Mouse (Mus musculus): ENCODE measurements at regions not wholly inside any gene's neighbourhood (a gene's known extent, or its start where the extent isn't known, plus 50 kb on each side); places are given as distances from the start of the nearest gene placed in this dataset.
A peak's percentile ranks its signal among the peaks of the same experiment; 100 is the strongest.

DNA sequence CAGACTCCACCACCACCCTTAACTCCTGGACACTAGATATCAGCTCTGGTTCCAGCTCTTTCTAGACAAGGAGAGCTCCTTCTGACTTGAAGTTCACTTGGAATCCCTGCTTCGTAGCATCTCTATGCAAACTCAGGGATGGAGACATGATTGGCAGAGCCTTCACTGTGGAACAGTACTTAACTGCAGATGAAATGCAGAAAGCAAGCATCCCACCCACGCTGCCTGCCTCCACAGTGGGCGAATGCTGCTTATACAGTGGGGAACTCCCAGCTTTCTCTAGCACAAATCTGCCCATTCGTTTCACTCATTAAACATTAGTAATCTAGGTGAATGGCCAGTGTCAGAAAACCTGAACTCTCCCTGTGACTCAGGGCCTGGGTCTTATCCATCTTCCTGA is 92.0 kb upstream of the Coch start:
- DNase-seq (ENCODE audit: low read depth, low spot score) = no peak

DNA sequence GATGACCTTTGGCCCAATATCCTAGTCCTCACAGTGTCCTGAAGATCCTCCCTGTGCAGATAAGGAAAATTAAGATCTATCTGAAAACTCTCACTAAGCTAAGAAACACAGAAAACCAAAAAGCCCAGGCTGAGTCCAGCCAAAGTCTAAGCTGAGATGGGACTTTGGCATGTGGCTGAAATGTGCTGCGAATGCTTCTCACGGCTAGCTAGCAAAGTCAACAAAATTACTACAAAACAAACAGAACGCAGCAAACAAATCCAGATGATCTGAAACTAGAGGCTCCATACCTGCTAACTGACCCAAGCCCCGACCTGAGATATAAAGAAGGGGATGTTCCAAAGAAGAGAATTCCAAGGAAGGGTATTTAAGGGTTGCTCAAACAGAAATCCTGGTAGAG is 90.4 kb upstream of the Coch start:
- no peak for DNase-seq (ENCODE audit: low read depth, low spot score)

DNA sequence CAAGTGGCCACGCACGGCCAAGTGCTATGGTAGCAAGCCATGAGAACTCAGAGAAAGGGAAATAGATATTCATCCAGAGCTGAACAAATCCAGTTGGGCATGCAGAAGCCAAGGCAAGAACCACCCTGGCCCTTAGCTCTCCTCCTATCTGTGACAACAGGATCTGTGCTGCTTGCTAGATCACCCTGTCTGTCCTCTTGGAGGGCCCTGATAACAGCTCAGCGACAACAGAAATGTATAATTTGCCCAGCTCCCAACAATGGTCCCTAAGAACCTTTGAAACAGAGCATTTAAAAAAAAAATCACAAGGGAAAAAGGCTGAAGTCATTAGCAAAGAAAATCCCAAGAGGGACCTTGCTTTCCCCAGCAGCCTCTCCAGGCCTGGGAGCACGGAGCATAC is 89.4 kb upstream of the Coch start:
- DNase-seq (ENCODE audit: low read depth, low spot score) = no peak

DNA sequence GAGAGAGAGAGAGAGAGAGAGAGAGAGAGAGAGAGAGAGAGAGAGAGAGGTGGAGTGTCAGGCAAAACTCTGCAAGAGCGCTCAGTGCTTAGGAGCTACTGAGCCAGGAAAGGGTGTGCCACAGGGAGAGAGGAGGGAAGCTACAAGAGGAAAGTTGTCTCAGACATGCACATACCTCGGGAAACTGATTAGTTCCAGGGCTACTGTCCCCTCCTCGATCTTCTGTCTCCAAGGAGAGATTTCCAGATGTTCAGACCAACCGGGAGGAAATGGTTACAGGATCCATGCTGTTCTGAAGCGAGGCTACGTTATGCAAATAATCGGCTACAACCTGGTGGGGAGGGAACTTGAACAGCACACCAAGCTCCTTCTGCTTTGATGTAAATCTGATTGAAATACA is 88.6 kb upstream of the Coch start:
- peak; percentile 23 for DNase-seq (ENCODE audit: low read depth, low spot score)

DNA sequence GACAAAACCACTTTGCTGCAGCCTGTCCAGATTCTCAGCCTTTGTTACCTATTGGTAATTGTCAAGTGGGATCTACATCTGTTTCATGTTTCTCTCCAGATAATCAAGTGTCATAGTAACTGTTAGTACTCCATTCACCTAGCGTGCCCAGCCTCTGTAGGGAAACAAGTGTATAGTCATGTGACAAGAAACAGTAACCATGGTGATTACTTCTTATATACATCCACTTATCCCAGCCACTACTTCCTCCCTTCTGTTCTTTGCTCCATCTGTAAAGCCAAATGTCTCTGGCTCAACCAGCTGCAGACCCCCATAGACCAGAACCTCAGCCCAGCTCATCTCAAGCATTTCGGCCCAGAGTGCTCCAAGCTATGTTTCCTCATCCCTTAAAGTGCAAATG is 83.1 kb upstream of the Coch start:
- no peak for DNase-seq (ENCODE audit: low read depth, low spot score)

DNA sequence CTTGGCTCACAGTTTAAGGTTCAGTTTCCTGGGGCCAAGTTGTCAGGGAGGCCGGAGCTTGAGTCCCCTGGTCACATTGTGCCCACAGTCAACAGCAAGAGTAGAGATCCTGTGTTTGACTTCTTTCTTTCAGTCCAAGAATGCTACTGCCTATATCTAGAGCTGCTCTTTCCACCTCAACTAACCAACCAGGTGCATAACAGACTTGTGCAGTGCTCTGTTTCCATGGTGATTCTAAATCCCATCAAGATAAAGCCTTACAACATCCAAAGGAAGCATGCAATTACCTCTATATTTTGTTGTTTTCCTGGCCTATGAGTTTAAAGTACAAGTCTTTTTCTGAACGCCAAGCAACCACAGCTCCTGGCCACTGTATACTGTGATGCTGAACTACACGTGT is 76.4 kb upstream of the Coch start:
- no peak for DNase-seq (ENCODE audit: low read depth, low spot score)

DNA sequence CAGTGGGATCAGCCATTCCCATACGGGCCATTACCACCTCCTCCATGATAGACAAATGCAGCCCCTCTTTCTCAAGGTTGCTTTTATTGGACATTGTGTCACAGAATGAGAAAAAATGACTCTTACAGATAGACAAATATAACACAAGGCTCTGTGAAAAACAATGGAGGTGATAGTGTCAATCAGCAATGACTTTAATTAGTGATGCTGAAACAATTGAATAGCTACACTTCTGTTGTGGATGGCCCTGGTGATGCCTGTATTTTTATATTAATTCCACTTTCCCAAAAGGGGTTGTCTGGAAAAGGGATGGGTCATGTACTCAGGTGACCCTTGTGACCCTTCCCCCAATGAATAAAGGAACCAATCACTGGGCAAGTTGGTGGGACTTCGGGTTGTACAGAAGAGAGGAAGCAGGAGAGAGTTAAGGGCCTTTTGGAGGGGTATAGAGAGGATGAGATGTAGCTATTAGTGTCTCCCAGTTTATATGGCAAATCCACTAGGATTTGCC is 71.5 kb upstream of the Coch start:
- DNase-seq (ENCODE audit: low read depth, low spot score) = no peak

DNA sequence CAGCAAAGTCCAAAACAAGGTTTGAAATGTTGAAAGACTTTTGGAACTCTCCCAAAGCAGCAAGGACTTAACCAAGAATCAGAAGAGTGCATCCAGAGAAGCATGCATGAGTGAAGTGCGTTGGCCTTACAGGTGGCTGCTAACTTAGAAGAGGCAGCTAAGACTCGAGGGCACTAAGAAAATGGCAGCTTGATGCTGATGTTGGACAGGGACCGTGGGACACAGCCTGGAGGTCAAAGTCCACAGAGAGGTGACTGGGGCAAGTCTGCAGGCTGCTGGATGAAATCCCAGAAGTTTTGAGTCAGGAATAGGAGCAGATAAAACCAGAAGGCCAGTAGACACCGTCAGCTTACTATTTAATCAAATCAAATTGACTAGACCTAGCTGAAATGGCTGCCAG is 69.3 kb upstream of the Coch start:
- DNase-seq (ENCODE audit: low read depth, low spot score) = no peak

DNA sequence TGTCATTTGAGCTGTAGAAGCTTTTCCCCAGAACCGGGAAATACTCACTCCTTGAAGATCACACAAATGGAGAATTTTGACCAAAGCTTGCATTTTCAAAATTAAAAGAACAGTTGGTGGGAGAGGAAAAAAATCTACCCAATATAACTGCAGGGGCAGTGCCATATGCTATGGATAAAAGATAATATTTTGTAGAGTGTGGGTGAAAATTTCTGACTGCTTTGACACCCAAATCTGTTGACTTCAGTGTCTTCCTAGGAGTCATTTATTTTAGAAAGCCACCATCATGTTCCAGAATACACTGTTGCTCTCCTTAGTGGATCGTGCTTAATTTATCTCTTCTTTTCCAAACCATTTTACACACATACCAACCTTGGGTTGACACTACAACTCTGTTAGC is 65.3 kb upstream of the Coch start:
- DNase-seq (ENCODE audit: low read depth, low spot score) = no peak

DNA sequence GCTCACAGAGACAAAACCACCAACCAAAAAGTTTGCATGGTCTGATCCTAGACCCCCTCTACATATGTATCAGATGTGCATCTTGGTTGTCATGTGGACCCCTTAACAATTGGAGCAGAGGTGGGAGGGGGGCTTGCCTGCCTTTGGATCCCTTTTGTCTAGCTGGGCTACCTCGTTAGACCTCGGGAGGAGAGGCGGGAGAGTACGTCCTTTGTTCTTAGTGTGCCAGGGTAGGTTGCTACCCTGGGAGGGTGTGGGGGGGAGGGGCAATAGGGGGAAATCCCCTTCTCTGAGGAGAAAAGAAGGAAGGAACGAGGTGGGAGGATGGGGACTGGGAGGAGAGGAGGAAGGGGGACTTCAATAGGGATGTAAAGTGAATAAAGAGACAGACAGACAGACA is 58.5 kb upstream of the Coch start:
- no peak for DNase-seq (ENCODE audit: low read depth, low spot score)

DNA sequence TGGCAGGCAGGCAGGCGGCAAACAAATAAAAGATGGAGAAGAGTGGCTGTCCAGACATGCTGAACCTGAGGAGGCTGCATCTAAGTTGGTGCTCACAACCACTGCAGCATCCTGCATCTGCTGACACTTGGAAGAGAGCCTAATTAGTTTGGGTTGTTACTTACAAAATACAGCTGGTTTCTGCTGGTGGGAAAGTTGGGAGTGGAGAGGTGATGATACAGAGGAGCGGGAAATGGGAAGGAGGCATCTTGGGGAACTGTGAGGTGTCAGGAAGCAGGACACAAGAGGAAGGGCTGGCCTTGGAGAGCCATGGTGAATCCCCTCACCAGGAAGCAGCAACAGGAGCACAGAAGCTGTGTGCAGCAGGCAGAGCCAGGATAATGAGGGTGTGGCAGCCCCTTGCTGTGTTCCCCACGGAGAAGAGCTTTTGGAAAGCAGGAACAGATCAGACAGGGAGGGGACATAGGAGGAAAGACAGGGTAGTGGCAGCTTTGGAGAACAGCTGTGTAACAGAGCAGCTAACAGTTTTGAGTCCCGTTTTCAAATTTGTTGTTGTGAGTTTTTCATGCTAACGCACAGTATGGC is 58.0 kb upstream of the Coch start:
- no peak for DNase-seq (ENCODE audit: low read depth, low spot score)

Data from embryo, embryonic 11.5 days (tissue).